Mouse (Mus musculus): ENCODE measurements around the gene Vstm2a. TPM values are rescaled to one million over a fixed set of nuclear protein-coding genes. Genes with fewer than 3 reads are reported as not detected.

Vstm2a gene
- total and polyA plus RNA-seq, 3 experiments = not detected

DNA sequence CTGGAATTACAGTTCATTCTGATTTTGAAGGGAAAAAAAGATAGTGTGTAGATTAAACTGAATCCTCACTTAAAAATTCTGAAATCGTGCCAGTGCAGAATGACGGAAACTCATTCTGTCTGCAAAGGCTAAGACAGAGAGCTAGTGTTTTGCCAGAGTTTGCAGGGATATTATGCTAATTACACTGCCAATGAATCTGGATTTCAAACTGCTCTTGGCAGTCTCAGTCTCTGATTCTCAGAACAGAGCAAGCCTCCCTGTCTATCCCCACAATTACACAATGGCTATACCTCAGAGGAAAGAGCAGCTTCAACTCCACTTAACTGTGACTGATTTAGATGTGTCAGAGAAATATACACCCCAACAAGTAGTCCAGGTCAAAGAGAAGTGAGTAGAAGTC, 43.2 kb downstream of the Vstm2a start:
- no peaks in the 10 kb centered on the region for H3K4me1 ChIP-seq (ENCODE audit: control insufficient read depth in 1 of 2, insufficient read depth in 2 of 2)
- H3K27me3 ChIP-seq (replicated peaks) = no peaks in the 10 kb centered on the region
- H3K9me3 ChIP-seq (replicated peaks; ENCODE audit: low read length) = no peaks in the 10 kb centered on the region
- TF ChIP-seq USF2 (conservative IDR thresholded peaks at IDR 0.05; ENCODE audit: low read depth, low read length) (no peak), NELFE (IDR thresholded peaks at IDR 0.05; ENCODE audit: low read depth, low read length) (no peak), NRF1 (IDR thresholded peaks at IDR 0.05; ENCODE audit: low read depth, low read length) (no peak), TCF12 (IDR thresholded peaks at IDR 0.05; ENCODE audit: low read depth, low read length) (no peak), MXI1 (IDR thresholded peaks at IDR 0.05; ENCODE audit: low read depth, low read length) (no peak), UBTF (IDR thresholded peaks at IDR 0.05; ENCODE audit: low read depth, low read length) (no peak), ETS1 (conservative IDR thresholded peaks at IDR 0.05; ENCODE audit: low read depth, low read length) (no peak), BHLHE40 (IDR thresholded peaks at IDR 0.05; ENCODE audit: low read depth, low read length) (no peak), POLR2A (IDR thresholded peaks at IDR 0.05; ENCODE audit: low read depth, low read length) (no peak), IRF4 (IDR thresholded peaks at IDR 0.05; ENCODE audit: low read depth, low read length) (no peak), MYC (IDR thresholded peaks at IDR 0.05; ENCODE audit: low read depth, low read length) (no peak), RCOR1 (conservative IDR thresholded peaks at IDR 0.05; ENCODE audit: low read depth, low read length) (no peak), MEF2A (IDR thresholded peaks at IDR 0.05; ENCODE audit: borderline replicate concordance, low read depth, low read length) (no peak), KAT2A (IDR thresholded peaks at IDR 0.05; ENCODE audit: insufficient replicate concordance, low read length) (no peak), E2F4 (IDR thresholded peaks at IDR 0.05; ENCODE audit: insufficient replicate concordance, low read depth, low read length) (no peak), ZC3H11A (IDR thresholded peaks at IDR 0.05; ENCODE audit: low read depth, low read length) (no peak), ELF1 (IDR thresholded peaks at IDR 0.05; ENCODE audit: low read depth, low read length) (no peak)
- H3K27ac ChIP-seq (ENCODE audit: insufficient read depth, low read depth) = no peak overlapping the region
- in situ Hi-C loops (cut with MboI; ENCODE audit: low pct_ligation_motif_present, low pct_unique_long_range_greater_than_20kb, low sequenced_read_pairs) = no loop called here
- no peaks in the 10 kb centered on the region for H3K79me2 ChIP-seq (replicated peaks; ENCODE audit: control insufficient read depth, extremely low read depth, insufficient read depth, poor library complexity, severe bottlenecking)
- H3K4me3 ChIP-seq (replicated peaks in 1 of 3; ENCODE audit: low read depth in 2 of 3, low read length in 2 of 3, poor library complexity in 1 of 3) = no peak overlapping the region
- no peak for DNase-seq (ENCODE audit: extremely low read depth)
- dilution Hi-C loops (cut with MboI; ENCODE audit: extremely low pct_ligation_motif_present, extremely low pct_unique_long_range_greater_than_20kb, low sequenced_read_pairs) = no loop called here
- no peaks in the 10 kb centered on the region for H3K36me3 ChIP-seq (replicated peaks in 1 of 2; ENCODE audit: control insufficient read depth in 1 of 2, insufficient read depth in 1 of 2, low read length in 1 of 2)
- H3K4me2 ChIP-seq (ENCODE audit: insufficient read depth, low read depth, poor library complexity, severe bottlenecking) = no peak overlapping the region
- no peak overlapping the region for H3K9ac ChIP-seq (ENCODE audit: insufficient read depth, low read depth)

DNA sequence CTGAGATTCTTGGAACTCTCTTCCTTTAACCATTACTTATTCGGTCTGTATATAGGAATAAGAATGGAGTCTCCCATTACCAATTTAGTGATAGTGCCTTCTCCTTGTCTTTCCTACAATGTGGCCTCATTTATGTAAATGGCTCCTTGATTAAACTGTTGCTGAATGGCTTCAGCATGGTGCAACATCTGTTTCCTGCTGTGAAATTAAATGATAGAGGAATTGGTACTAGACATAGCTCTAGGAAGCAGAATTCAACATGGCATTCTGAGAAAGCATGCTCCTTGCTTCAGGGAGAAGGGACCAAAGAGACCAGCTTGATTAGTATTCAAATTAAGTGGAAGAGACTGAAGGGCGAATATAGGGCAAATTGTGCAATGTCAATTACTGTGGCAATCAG, 57.6 kb downstream of the Vstm2a start:
- H3K27ac ChIP-seq (ENCODE audit: insufficient read depth, low read depth) = no peak overlapping the region
- dilution Hi-C loops (cut with MboI; ENCODE audit: extremely low pct_ligation_motif_present, extremely low pct_unique_long_range_greater_than_20kb, low sequenced_read_pairs) = no loop called here
- in situ Hi-C loops (cut with MboI; ENCODE audit: low pct_ligation_motif_present, low pct_unique_long_range_greater_than_20kb, low sequenced_read_pairs) = loop anchor here (10.0 kb wide), 1 partner anchor 50 kb away; no protein-coding TSS in a partner anchor
- H3K27me3 ChIP-seq (replicated peaks) = no peaks in the 10 kb centered on the region
- H3K79me2 ChIP-seq (replicated peaks; ENCODE audit: control insufficient read depth, extremely low read depth, insufficient read depth, poor library complexity, severe bottlenecking) = no peaks in the 10 kb centered on the region
- H3K36me3 ChIP-seq (replicated peaks in 1 of 2; ENCODE audit: control insufficient read depth in 1 of 2, insufficient read depth in 1 of 2, low read length in 1 of 2) = no peaks in the 10 kb centered on the region
- H3K4me2 ChIP-seq (ENCODE audit: insufficient read depth, low read depth, poor library complexity, severe bottlenecking) = no peak overlapping the region
- TF ChIP-seq ZKSCAN1 (IDR thresholded peaks at IDR 0.05; ENCODE audit: borderline replicate concordance, low read depth, low read length) = no peak
- TF ChIP-seq ZMIZ1 (IDR thresholded peaks at IDR 0.05; ENCODE audit: low read depth, low read length) = no peak
- no peak for TF ChIP-seq POLR2A (IDR thresholded peaks at IDR 0.05; ENCODE audit: low read depth, low read length)
- TF ChIP-seq E2F4 (IDR thresholded peaks at IDR 0.05; ENCODE audit: insufficient replicate concordance, low read depth, low read length) = no peak
- TF ChIP-seq GABPA (IDR thresholded peaks at IDR 0.05; ENCODE audit: insufficient replicate concordance, low read depth, low read length) = no peak
- no peak for TF ChIP-seq POLR2AphosphoS2 (IDR thresholded peaks at IDR 0.05; ENCODE audit: low read depth, low read length)
- no peak for TF ChIP-seq BHLHE40 (IDR thresholded peaks at IDR 0.05; ENCODE audit: low read depth, low read length)
- TF ChIP-seq RCOR1 (conservative IDR thresholded peaks at IDR 0.05; ENCODE audit: low read depth, low read length) = no peak
- TF ChIP-seq HCFC1 (IDR thresholded peaks at IDR 0.05; ENCODE audit: low read depth, low read length) = no peak
- no peak for TF ChIP-seq MAFK (IDR thresholded peaks at IDR 0.05; ENCODE audit: insufficient replicate concordance, low read length)
- no peak for TF ChIP-seq IRF4 (IDR thresholded peaks at IDR 0.05; ENCODE audit: low read depth, low read length)
- TF ChIP-seq RAD21 (IDR thresholded peaks at IDR 0.05; ENCODE audit: low read depth, low read length) = no peak
- no peak for TF ChIP-seq NELFE (IDR thresholded peaks at IDR 0.05; ENCODE audit: low read depth, low read length)
- no peak for TF ChIP-seq SMC3 (IDR thresholded peaks at IDR 0.05; ENCODE audit: low read depth, low read length)
- no peak for TF ChIP-seq UBTF (IDR thresholded peaks at IDR 0.05; ENCODE audit: low read depth, low read length)
- TF ChIP-seq PAX5 (IDR thresholded peaks at IDR 0.05; ENCODE audit: low read length) = no peak
- TF ChIP-seq ELF1 (IDR thresholded peaks at IDR 0.05; ENCODE audit: low read depth, low read length) = no peak
- H3K9ac ChIP-seq (ENCODE audit: insufficient read depth, low read depth) = no peak overlapping the region
- H3K4me1 ChIP-seq (ENCODE audit: control insufficient read depth in 1 of 2, insufficient read depth in 2 of 2) = no peaks in the 10 kb centered on the region
- DNase-seq (ENCODE audit: extremely low read depth) = no peak
- H3K4me3 ChIP-seq (replicated peaks in 1 of 3; ENCODE audit: low read depth in 2 of 3, low read length in 2 of 3, poor library complexity in 1 of 3) = no peak overlapping the region
- no peaks in the 10 kb centered on the region for H3K9me3 ChIP-seq (replicated peaks; ENCODE audit: low read length)
